In the genomic region with DNA sequence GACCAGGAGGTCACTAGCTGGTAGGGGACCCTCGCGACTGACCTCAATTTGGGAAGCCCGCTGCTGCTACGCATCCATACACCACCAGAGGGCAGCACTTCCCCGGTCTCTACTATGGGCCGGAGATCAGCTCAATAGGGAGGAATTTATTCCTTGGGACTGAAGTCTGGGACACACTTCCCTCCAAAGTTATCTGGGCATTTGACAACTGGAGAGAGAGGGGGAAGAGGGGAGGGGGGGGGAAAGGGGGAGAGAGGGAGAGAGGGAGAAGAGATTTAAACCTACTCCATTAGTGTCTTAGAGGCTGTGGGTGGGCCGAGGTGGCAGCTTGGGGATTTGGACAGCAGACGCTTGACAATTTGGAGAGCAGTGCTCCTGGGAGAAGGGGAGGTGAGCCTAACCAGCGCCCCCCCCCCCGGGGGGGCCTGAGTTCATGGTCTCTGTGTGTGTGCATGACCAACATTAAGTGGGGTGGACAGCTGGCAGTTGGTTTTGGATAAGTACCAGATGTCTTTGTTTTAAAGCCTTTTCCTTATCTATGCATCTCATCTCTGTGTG, we compare ENCODE assay signal across 9 mouse cellular contexts. TPM values are rescaled to one million over a fixed set of nuclear protein-coding genes. Genes with fewer than 3 reads are reported as not detected.
DNase-seq lines count a peak whose midpoint lies in the region; ATAC-seq and TF ChIP-seq lines count a peak whose summit lies in the region.
"Had no signal": no experiment of that assay in that cellular context is flagged by ENCODE, and none has a peak within 500 bp of the region (broad histone marks: within the 10 kb centered on the region; RNA-seq: fewer than 3 reads in every experiment).

No protein-coding gene starts in this region.

- peak; percentile 82 for TF ChIP-seq CTCF in C2C12 (IDR thresholded peaks at IDR 0.05; ENCODE audit: control insufficient read depth, insufficient read depth, insufficient read length)

- no peak overlapping the region for H3K4me3 ChIP-seq in C2C12 (ENCODE audit: insufficient read depth, poor library complexity, severe bottlenecking)
- no peak overlapping the region for H3K4me3 ChIP-seq in heart, embryonic 10.5 days
- H3K4me3 ChIP-seq in lung, embryonic 16.5 days (ENCODE audit: low read length) = no peak overlapping the region

- H3K36me3 ChIP-seq in C2C12 (ENCODE audit: control insufficient read depth, insufficient read depth) = no peaks in the 10 kb centered on the region
- H3K36me3 ChIP-seq in heart, embryonic 10.5 days = no peaks in the 10 kb centered on the region
- no peaks in the 10 kb centered on the region for H3K36me3 ChIP-seq in lung, embryonic 16.5 days (ENCODE audit: control insufficient read depth, insufficient read depth, low read length)

- no peak overlapping the region for H3K9ac ChIP-seq in lung, embryonic 16.5 days (ENCODE audit: low read length)

- DNase-seq in adrenal gland, adult (ENCODE audit: inconsistent age in 2 of 2, low spot score in 1 of 2) = peak; percentile 43 to 84
- peak; percentile 87 for DNase-seq in embryo, embryonic 9.5 days (ENCODE audit: extremely low spot score)
- peak; percentile 80 for DNase-seq in heart, embryonic 10.5 days (ENCODE audit: low spot score)
- DNase-seq in layer of hippocampus, adult 11-12 months (ENCODE audit: low spot score) = peak; percentile 72
- peak; percentile 46 for DNase-seq in right cerebral cortex, adult 18-20 months
- DNase-seq in urinary bladder, postnatal 25 days (ENCODE audit: low spot score) = peak; percentile 69

- peak; percentile 51 for ATAC-seq in lung, embryonic 16.5 days (ENCODE audit: low read depth)

- H3K79me3 ChIP-seq in C2C12 (ENCODE audit: low read depth) = no peaks in the 10 kb centered on the region

- peaks cover 4% of the 10 kb centered on the region for H3K27me3 ChIP-seq in C2C12 (ENCODE audit: control insufficient read depth, insufficient read depth, insufficient read length)
- peaks cover 10% of the 10 kb centered on the region; the same call in 1 of the 2 replicates for H3K27me3 ChIP-seq in heart, embryonic 10.5 days (ENCODE audit: insufficient read depth, poor library complexity, severe bottlenecking)
- no peaks in the 10 kb centered on the region for H3K27me3 ChIP-seq in lung, embryonic 16.5 days (ENCODE audit: control insufficient read depth, insufficient read depth, low read depth, low read length)

- no peaks in the 10 kb centered on the region for H3K79me2 ChIP-seq in C2C12 (ENCODE audit: control insufficient read depth, insufficient read depth)

- WGBS in heart, embryonic 10.5 days = 7% methylated on average over 10 of the region's 10 CpGs
- WGBS in lung, embryonic 16.5 days = 2% methylated on average over 10 of the region's 10 CpGs

- H3K4me2 ChIP-seq in lung, embryonic 16.5 days (ENCODE audit: low read depth, low read length) = no peak overlapping the region

- H3K27ac ChIP-seq in heart, embryonic 10.5 days = no peak overlapping the region
- no peak overlapping the region for H3K27ac ChIP-seq in lung, embryonic 16.5 days (ENCODE audit: low read length)

- no peak overlapping the region for H3ac ChIP-seq in C2C12 (ENCODE audit: control insufficient read depth, insufficient read length, low read depth)

- H3K4me1 ChIP-seq in heart, embryonic 10.5 days = peaks cover 24% of the 10 kb centered on the region; the same call in 1 of the 2 replicates
- H3K4me1 ChIP-seq in lung, embryonic 16.5 days (replicated peaks; ENCODE audit: control insufficient read depth, insufficient read depth, low read length) = peaks cover 11% of the 10 kb centered on the region

- no peaks in the 10 kb centered on the region for H3K9me3 ChIP-seq in heart, embryonic 10.5 days
- H3K9me3 ChIP-seq in lung, embryonic 16.5 days (ENCODE audit: control insufficient read depth, low read length) = no peaks in the 10 kb centered on the region

TF ChIP-seq in C2C12, 6 proteins besides CTCF, POLR2A, EP300 and RAD21:
- peak; percentile 6 for TF ChIP-seq MYOD1 (IDR thresholded peaks at IDR 0.05; ENCODE audit: control insufficient read depth, insufficient read length, low read depth)
- TF ChIP-seq FOSL1 (IDR thresholded peaks at IDR 0.05; ENCODE audit: insufficient read depth, low read length, poor library complexity, severe bottlenecking) = no peak

RNA-seq across cellular contexts. Expression of a gene that starts 14.1 kb away (rescaled TPM):
- 0.05 TPM for polyA plus RNA-seq in C2C12 (2012; fragmentation: generic; extraction: Trizol)
- polyA plus RNA-seq in heart, embryonic 10.5 days (2016; fragmentation: Nextera tagmentation; extraction: Ambion mirVana) = not detected in 2 replicates
- polyA plus RNA-seq in lung, embryonic 16.5 days (2015; fragmentation: Nextera tagmentation; extraction: Ambion mirVana) = 0.19 TPM in 1 of 2 replicates, not detected in the other
- polyA plus RNA-seq: stomach, embryonic 14.5 days had no signal

RNA-seq across cellular contexts. Expression of a gene that starts 47.2 kb away (rescaled TPM):
- polyA plus RNA-seq in C2C12 (2012; fragmentation: generic; extraction: Trizol) = 37.8 TPM
- polyA plus RNA-seq in heart, embryonic 10.5 days (2016; fragmentation: Nextera tagmentation; extraction: Ambion mirVana) = 30.2 and 38.2 TPM in 2 replicates
- polyA plus RNA-seq in lung, embryonic 16.5 days (2015; fragmentation: Nextera tagmentation; extraction: Ambion mirVana) = 23.4 and 25.6 TPM in 2 replicates
